Mouse (Mus musculus): ENCODE data around the gene Dnttip2. TPM values are rescaled to one million over a fixed set of nuclear protein-coding genes. Genes with fewer than 3 reads are reported as not detected.

Dnttip2 gene
- total RNA-seq, 1 experiment = 97.6 TPM

DNA sequence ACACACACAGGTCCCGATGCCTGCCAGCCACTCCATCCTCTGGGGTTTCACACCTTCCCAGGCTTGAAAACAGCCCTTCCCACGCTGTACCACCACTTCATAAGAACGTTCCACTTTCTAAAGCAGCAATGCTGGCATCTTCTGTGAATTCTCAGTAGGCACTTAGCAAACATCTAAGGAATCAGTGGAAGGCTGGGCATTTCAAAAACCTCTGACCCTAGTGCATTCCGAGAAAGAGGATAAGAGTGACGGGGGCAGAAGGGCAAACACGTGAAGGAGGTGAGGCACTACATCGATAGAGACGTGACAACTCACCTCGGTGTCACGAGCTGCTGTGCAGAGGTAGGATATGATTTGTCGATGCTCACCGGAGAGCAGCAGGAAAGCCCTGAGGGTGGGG lies 56.3 kb downstream of the Dnttip2 start:
- Histone ChIP-seq H3K9me3 (ENCODE audit: control insufficient read depth, insufficient read depth, low read depth, low read length) (no peaks in the 10 kb centered on the region), H3K9ac (ENCODE audit: insufficient read depth, low read depth, low read length, poor library complexity, severe bottlenecking) (no peak overlapping the region), H3K27ac (ENCODE audit: insufficient read depth, low read depth, low read length, poor library complexity, severe bottlenecking) (no peak overlapping the region), H3K4me3 (ENCODE audit: insufficient read depth in 1 of 2, low read depth in 1 of 2, low read length in 2 of 2, poor library complexity in 1 of 2, severe bottlenecking in 1 of 2) (no peak overlapping the region), H3K4me1 (ENCODE audit: control insufficient read depth in 2 of 2, insufficient read depth in 2 of 2, low read length in 2 of 2, poor library complexity in 1 of 2) (no peaks in the 10 kb centered on the region), H3K36me3 (ENCODE audit: control insufficient read depth, insufficient read depth, low read length, poor library complexity, severe bottlenecking) (no peaks in the 10 kb centered on the region)
- DNase-seq (ENCODE audit: low read depth, low spot score) = no peak
- TF ChIP-seq CHD2 (IDR thresholded peaks at IDR 0.05; ENCODE audit: low read depth, low read length) (no peak), MAFK (IDR thresholded peaks at IDR 0.05; ENCODE audit: insufficient read depth, low read depth, low read length) (no peak), HCFC1 (IDR thresholded peaks at IDR 0.05; ENCODE audit: borderline replicate concordance, insufficient read depth, low read length) (no peak), ZNF384 (IDR thresholded peaks at IDR 0.05; ENCODE audit: low read depth, low read length) (no peak), ZC3H11A (IDR thresholded peaks at IDR 0.05; ENCODE audit: borderline replicate concordance, low read depth, low read length) (no peak)
- in situ Hi-C loops (cut with MboI; ENCODE audit: low sequenced_read_pairs in 2 of 2, unreplicated experiment in 2 of 2) = no loop called here

DNA sequence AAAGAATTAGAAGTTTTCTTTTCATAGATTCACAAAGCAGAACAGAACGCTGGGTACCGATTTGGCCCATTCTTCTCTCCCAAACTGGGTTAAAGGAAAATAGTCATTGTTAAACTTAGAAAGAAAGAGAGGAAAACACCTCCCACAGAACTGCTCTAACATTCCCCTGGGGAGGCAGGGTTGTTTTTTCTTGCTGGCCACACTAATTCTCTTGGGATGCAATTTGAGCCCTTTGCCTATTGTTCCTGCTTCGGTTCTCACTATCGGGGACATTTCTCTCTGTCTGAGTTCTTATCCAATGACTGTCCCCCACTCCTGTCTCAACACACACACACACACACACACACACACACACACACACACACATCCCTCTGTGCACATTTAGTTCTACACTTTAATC lies 59.3 kb downstream of the Dnttip2 start:
- Histone ChIP-seq H3K9ac (ENCODE audit: insufficient read depth, low read depth, low read length, poor library complexity, severe bottlenecking) (no peak overlapping the region), H3K9me3 (ENCODE audit: control insufficient read depth, insufficient read depth, low read depth, low read length) (no peaks in the 10 kb centered on the region), H3K27ac (ENCODE audit: insufficient read depth, low read depth, low read length, poor library complexity, severe bottlenecking) (no peak overlapping the region), H3K4me3 (ENCODE audit: insufficient read depth in 1 of 2, low read depth in 1 of 2, low read length in 2 of 2, poor library complexity in 1 of 2, severe bottlenecking in 1 of 2) (no peak overlapping the region), H3K4me1 (ENCODE audit: control insufficient read depth in 2 of 2, insufficient read depth in 2 of 2, low read length in 2 of 2, poor library complexity in 1 of 2) (no peaks in the 10 kb centered on the region), H3K36me3 (ENCODE audit: control insufficient read depth, insufficient read depth, low read length, poor library complexity, severe bottlenecking) (no peaks in the 10 kb centered on the region)
- no peak for TF ChIP-seq ZNF384 (IDR thresholded peaks at IDR 0.05; ENCODE audit: low read depth, low read length)
- no peak for TF ChIP-seq HCFC1 (IDR thresholded peaks at IDR 0.05; ENCODE audit: borderline replicate concordance, insufficient read depth, low read length)
- TF ChIP-seq CHD2 (IDR thresholded peaks at IDR 0.05; ENCODE audit: low read depth, low read length) = no peak
- no peak for TF ChIP-seq ZC3H11A (IDR thresholded peaks at IDR 0.05; ENCODE audit: borderline replicate concordance, low read depth, low read length)
- no peak for TF ChIP-seq MAFK (IDR thresholded peaks at IDR 0.05; ENCODE audit: insufficient read depth, low read depth, low read length)
- no peak for DNase-seq (ENCODE audit: low read depth, low spot score)
- in situ Hi-C loops (cut with MboI; ENCODE audit: low sequenced_read_pairs in 2 of 2, unreplicated experiment in 2 of 2) = no loop called here

DNA sequence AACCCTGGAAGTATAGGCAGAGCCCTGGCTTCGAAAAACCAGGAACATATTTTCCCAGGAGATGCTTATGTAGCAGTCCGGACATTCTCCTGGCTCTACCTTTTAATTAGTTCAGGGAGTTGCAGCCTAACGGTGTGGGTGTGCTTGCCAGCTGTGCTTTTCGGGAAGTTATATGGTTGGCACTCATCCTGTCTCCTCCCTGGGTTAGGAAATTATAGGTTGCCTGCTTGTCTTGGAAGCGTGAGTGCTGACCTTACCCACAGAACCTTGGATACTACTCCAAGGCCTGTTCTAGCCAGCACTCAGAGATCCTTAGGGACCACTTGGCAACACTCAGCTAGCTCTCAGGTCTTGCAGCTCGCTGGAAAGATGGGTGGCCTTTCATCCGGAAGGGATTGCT lies 59.7 kb downstream of the Dnttip2 start:
- Histone ChIP-seq H3K9ac (ENCODE audit: insufficient read depth, low read depth, low read length, poor library complexity, severe bottlenecking) (no peak overlapping the region), H3K36me3 (ENCODE audit: control insufficient read depth, insufficient read depth, low read length, poor library complexity, severe bottlenecking) (no peaks in the 10 kb centered on the region), H3K9me3 (ENCODE audit: control insufficient read depth, insufficient read depth, low read depth, low read length) (no peaks in the 10 kb centered on the region), H3K4me1 (ENCODE audit: control insufficient read depth in 2 of 2, insufficient read depth in 2 of 2, low read length in 2 of 2, poor library complexity in 1 of 2) (no peaks in the 10 kb centered on the region), H3K27ac (ENCODE audit: insufficient read depth, low read depth, low read length, poor library complexity, severe bottlenecking) (no peak overlapping the region), H3K4me3 (ENCODE audit: insufficient read depth in 1 of 2, low read depth in 1 of 2, low read length in 2 of 2, poor library complexity in 1 of 2, severe bottlenecking in 1 of 2) (no peak overlapping the region)
- no peak for TF ChIP-seq ZC3H11A (IDR thresholded peaks at IDR 0.05; ENCODE audit: borderline replicate concordance, low read depth, low read length)
- no peak for TF ChIP-seq ZNF384 (IDR thresholded peaks at IDR 0.05; ENCODE audit: low read depth, low read length)
- no peak for TF ChIP-seq MAFK (IDR thresholded peaks at IDR 0.05; ENCODE audit: insufficient read depth, low read depth, low read length)
- TF ChIP-seq CHD2 (IDR thresholded peaks at IDR 0.05; ENCODE audit: low read depth, low read length) = no peak
- no peak for TF ChIP-seq HCFC1 (IDR thresholded peaks at IDR 0.05; ENCODE audit: borderline replicate concordance, insufficient read depth, low read length)
- in situ Hi-C loops (cut with MboI; ENCODE audit: low sequenced_read_pairs in 2 of 2, unreplicated experiment in 2 of 2) = no loop called here
- no peak for DNase-seq (ENCODE audit: low read depth, low spot score)

DNA sequence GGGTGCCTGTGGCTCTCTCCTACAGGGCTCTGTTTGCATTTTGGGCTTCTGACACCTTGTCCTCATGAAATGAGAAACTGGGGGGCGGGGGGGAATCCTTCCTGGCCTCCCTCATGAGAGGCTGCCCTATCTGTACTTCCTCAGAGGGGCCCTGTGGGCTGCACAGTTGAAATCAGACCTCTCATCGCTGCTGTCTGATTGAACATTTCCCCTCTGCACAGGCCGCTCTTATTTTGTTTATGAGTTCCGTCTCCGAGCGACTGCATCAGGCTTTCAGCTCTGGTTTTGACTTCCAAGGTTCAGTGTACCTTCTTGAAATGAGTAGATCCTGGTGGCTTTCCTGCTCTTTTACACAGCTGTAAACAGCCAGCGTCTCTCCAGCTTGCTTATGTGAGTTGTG lies 60.2 kb downstream of the Dnttip2 start:
- H3K27ac ChIP-seq (ENCODE audit: insufficient read depth, low read depth, low read length, poor library complexity, severe bottlenecking) = no peak overlapping the region
- DNase-seq (ENCODE audit: low read depth, low spot score) = no peak

More for the DNA sequence above, 60.2 kb downstream of the Dnttip2 start:
- Histone ChIP-seq H3K4me1 (ENCODE audit: control insufficient read depth in 2 of 2, insufficient read depth in 2 of 2, low read length in 2 of 2, poor library complexity in 1 of 2) (no peaks in the 10 kb centered on the region), H3K4me3 (ENCODE audit: insufficient read depth in 1 of 2, low read depth in 1 of 2, low read length in 2 of 2, poor library complexity in 1 of 2, severe bottlenecking in 1 of 2) (no peak overlapping the region), H3K36me3 (ENCODE audit: control insufficient read depth, insufficient read depth, low read length, poor library complexity, severe bottlenecking) (no peaks in the 10 kb centered on the region), H3K9ac (ENCODE audit: insufficient read depth, low read depth, low read length, poor library complexity, severe bottlenecking) (no peak overlapping the region), H3K9me3 (ENCODE audit: control insufficient read depth, insufficient read depth, low read depth, low read length) (no peaks in the 10 kb centered on the region)
- no peak for TF ChIP-seq ZNF384 (IDR thresholded peaks at IDR 0.05; ENCODE audit: low read depth, low read length)
- TF ChIP-seq ZC3H11A (IDR thresholded peaks at IDR 0.05; ENCODE audit: borderline replicate concordance, low read depth, low read length) = no peak
- TF ChIP-seq CHD2 (IDR thresholded peaks at IDR 0.05; ENCODE audit: low read depth, low read length) = no peak
- TF ChIP-seq MAFK (IDR thresholded peaks at IDR 0.05; ENCODE audit: insufficient read depth, low read depth, low read length) = no peak
- TF ChIP-seq HCFC1 (IDR thresholded peaks at IDR 0.05; ENCODE audit: borderline replicate concordance, insufficient read depth, low read length) = no peak
- in situ Hi-C loops (cut with MboI; ENCODE audit: low sequenced_read_pairs in 2 of 2, unreplicated experiment in 2 of 2) = no loop called here

Other genes starting within 250 kb of the Dnttip2 start
- 1.4 and 2.3 TPM in 2 replicates for gene Abca4, start 229.9 kb upstream of the Dnttip2 start, total RNA-seq (2012; rRNA removed)
- 44.9 and 62.8 TPM in 2 replicates for gene Gclm, start 28.8 kb upstream of the Dnttip2 start, total RNA-seq (2012; rRNA removed)
- 21.7 and 24.5 TPM in 2 replicates for gene Bcar3, start 19.7 kb downstream of the Dnttip2 start, total RNA-seq (2012; rRNA removed)

Data from ES-E14 (cell line).